Mouse (Mus musculus): ENCODE measurements around the gene Eef1akmt4.

DNA sequence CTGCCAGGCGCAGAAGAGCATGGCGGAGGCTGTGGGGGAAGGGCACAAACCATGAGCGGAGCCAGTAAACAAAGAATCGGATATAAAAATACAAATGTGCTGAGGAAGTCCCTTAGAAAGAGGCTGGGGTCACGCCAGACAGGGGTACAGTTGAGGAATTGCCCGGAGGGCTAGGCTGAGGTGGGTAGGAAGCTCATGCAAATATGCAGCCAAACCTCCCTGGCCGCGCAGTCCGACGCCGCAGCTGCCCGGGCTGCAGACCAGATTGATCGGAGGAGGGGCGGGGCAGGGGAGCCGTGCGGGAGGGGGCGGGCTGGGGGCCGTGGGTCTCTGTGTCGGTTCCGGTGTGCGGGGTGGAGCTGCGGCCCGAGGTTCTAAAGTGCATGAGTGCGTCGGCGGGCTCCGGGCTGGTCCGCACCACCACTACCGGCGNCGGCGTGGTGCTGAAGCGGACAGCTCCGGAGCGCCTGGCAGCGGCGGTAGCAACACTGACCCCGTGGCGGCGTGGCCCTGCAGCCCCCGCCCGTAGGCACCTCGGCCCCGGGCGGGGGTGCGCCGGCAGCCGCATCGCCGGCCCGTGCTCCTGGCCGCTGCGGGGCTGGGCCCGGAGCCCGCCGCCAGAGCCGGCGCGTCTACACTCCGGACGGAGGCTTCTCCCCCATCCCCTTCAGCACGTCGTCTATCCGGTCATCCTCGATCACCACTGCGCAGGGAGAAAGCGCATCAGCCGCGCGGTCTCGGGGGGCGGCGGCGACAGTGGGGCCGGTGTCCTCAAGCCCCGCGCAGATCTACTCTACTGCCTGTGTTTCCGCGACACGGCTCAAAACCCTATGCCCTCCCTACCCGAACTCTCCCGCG, 8.4 kb downstream of the Eef1akmt4 start:
- TF ChIP-seq CTCF (IDR thresholded peaks at IDR 0.05; ENCODE audit: extremely low read depth, insufficient read depth, insufficient read length, insufficient replicate concordance): no peak
- TF ChIP-seq POLR2A (IDR thresholded peaks at IDR 0.05; ENCODE audit: low read depth, low read length): no peak
